Mouse (Mus musculus): ENCODE data around the gene A930004D18Rik.

DNA sequence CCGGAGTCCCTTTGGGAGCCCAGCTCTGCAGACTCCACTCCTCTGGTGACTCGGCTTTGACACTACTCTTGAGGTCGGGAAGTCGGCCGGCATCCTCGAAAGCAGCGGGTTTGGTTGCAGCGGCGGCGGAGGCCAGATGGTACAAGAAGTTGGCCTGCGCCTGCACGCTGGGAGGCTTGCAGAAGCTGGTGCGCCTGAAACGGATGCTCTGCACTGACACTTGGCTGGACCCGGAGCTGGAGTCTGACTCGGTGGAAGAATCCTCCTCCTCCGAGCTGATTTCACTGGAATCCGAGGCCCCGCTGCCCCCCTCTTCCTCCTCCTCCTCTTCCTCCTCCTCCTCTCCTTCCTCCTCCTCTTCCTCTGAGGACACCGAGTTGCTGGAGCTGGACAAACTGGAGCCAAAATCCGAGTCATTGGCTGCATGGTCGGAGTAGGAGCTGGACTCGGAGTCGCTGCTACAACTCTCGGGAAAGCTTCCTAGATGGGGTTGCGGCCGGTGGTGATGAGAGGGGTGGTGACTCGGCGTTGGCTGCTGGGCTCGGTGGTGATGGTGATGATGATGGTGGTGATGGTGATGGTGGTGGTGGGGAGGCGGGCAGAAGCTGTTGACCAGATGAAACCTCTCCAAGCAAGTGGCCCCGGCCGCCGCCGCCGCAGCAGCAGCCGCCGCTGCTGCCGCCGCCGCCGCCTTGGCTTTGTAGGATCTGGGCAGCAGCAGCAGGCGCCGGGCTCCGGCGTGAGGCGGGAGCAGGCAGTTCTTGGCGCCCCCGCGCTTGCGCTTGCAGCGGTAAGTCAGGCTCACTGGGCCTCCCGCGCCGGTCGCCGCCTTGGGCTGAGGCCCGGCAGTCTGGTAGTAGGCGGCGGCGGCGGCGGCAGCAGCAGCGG lies 9.5 kb upstream of the A930004D18Rik start:
- no peak for TF ChIP-seq POLR2A (IDR thresholded peaks at IDR 0.05; ENCODE audit: low read depth, low read length)
- no peak for TF ChIP-seq CTCF (IDR thresholded peaks at IDR 0.05; ENCODE audit: extremely low read depth, insufficient read length, insufficient replicate concordance, low read depth, low read length)

Measured in small intestine, adult 2 months (tissue).